Mouse (Mus musculus) embryonic facial prominence, embryonic 13.5 days (tissue): ENCODE measurements at regions not wholly inside any gene's neighbourhood (a gene's known extent, or its start where the extent isn't known, plus 50 kb on each side); places are given as distances from the start of the nearest gene placed in this dataset.

ENCODE experiments used
- ATAC-seq: fragments of 200-750 bp; cut with Nextera tagmentation; 2 replicates; pipeline ENCODE4 v1.8.0; 2017; ENCODE audit warnings: low read depth; ENCODE audit not compliant: insufficient number of reproducible peaks, insufficient read depth, low FRiP score, low TSS enrichment
- H3K27ac ChIP-seq: fragments of 300-500 bp; sonication (generic); 2 replicates; pipeline ENCODE4 v1.5.1; 2015; ENCODE audit warnings: moderate library complexity, mild to moderate bottlenecking, inconsistent platforms
- H3K27me3 ChIP-seq: fragments of 300-500 bp; sonication (generic); 2 replicates; pipeline ENCODE4 v1.6.1; 2015; ENCODE audit warnings: mild to moderate bottlenecking, inconsistent platforms
- H3K36me3 ChIP-seq: fragments of 300-500 bp; sonication (generic); 2 replicates; pipeline ENCODE4 v1.6.1; 2015; ENCODE audit warnings: mild to moderate bottlenecking, inconsistent platforms
- H3K4me1 ChIP-seq: fragments of 300-500 bp; sonication (generic); 2 replicates; pipeline ENCODE4 v1.6.1; 2015; ENCODE audit warnings: inconsistent platforms
- H3K4me2 ChIP-seq: fragments of 300-500 bp; sonication (generic); 2 replicates; pipeline ENCODE4 v1.6.1; 2015; ENCODE audit warnings: moderate library complexity, mild to moderate bottlenecking, inconsistent platforms
- H3K4me3 ChIP-seq: fragments of 300-500 bp; sonication (generic); 2 replicates; pipeline ENCODE4 v1.5.1; 2015; ENCODE audit warnings: mild to moderate bottlenecking, inconsistent platforms
- H3K9ac ChIP-seq: fragments of 300-500 bp; sonication (generic); 2 replicates; pipeline ENCODE4 v1.6.1; 2015; ENCODE audit warnings: mild to moderate bottlenecking, inconsistent platforms
- H3K9me3 ChIP-seq: fragments of 300-500 bp; sonication (generic); 2 replicates; pipeline ENCODE4 v1.6.1; 2016; ENCODE audit warnings: inconsistent platforms
- WGBS: fragments of 180-500 bp; shearing (Covaris S2); methylation state at CpG from one replicate; pipeline ENCODE4 v1.1.7; 2015; ENCODE audit warnings: mixed read lengths; 5-methylcytosine and 5-hydroxymethylcytosine counted together

DNA sequence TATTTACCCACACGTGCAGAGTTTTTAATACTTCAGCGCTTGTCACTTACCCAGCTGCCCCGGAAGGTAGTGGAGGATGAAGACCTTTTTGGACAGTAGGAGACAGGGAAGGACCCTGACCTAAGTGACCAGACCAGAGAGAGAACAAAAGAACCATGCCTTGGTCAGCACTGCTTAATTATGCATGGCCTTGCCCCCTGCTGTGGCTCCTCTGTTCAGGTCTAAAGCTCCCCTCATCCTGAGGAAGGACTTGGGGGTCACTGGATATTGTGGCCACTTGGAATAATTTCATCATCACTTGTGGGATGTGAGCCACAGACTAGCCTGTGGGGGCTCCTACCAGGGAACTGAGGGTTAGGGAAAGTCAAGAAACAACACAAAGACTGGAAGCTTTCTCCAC lies 68.1 kb upstream of the Spaca7 start:
- no peaks in the 10 kb centered on the region for H3K9me3 ChIP-seq
- no peaks in the 10 kb centered on the region for H3K36me3 ChIP-seq
- peaks cover 91% of the 10 kb centered on the region for H3K27me3 ChIP-seq
- H3K9ac ChIP-seq, result no peak overlapping the region
- 11% methylated on average over 3 of the region's 3 CpGs for WGBS
- H3K27ac ChIP-seq, result no peak overlapping the region
- ATAC-seq, result no peak
- H3K4me3 ChIP-seq, result no peak overlapping the region
- H3K4me1 ChIP-seq, result peaks cover 17% of the 10 kb centered on the region
- no peak overlapping the region for H3K4me2 ChIP-seq

DNA sequence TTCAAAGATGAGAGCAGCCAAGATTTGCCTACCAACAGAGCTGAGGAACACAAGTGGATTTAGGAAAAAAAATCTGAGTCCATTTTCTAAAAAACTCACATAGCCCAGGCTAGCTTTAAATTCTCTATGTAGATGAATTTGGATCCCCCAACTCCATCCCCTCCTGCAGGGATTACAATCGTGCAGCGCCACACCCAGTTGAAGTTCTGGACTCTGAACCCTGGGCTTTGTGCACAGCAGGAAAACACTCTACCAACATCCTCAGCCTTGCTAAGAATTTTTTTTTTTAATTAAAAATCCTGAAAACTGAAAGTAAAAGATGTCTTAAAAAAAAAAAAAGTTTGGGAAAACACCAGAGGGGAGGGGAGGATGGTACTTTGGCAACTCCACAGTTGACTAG lies 62.6 kb upstream of the Spaca7 start:
- Histone ChIP-seq H3K27me3 (peaks cover 51% of the 10 kb centered on the region), H3K4me2 (no peak overlapping the region), H3K4me1 (no peaks in the 10 kb centered on the region), H3K27ac (no peak overlapping the region), H3K9me3 (no peaks in the 10 kb centered on the region), H3K9ac (no peak overlapping the region), H3K4me3 (no peak overlapping the region), H3K36me3 (no peaks in the 10 kb centered on the region)
- WGBS, result 61% methylated on average over 2 of the region's 2 CpGs
- ATAC-seq, result no peak

DNA sequence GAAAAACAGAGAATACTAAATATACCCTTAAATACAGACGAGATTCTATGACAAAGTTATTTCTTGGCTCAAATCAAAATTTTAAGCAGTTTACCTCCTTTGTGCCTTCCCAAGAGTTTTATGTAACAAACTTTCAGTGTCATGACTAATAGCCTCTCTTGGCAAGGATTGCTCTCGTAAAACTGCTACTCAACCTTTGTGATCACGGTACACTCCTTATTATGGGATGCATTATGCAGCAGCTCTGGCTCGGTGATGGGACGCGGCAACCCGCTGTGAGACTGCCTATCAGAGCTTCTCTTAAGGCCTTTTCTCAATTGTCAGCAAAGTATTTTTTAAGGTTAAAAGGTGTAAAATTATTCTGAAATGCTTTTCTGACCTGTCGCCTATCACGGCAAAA lies 59.8 kb upstream of the Spaca7 start:
- H3K4me1 ChIP-seq, result no peaks in the 10 kb centered on the region
- no peak overlapping the region for H3K9ac ChIP-seq
- no peak overlapping the region for H3K4me3 ChIP-seq
- peaks cover 26% of the 10 kb centered on the region for H3K27me3 ChIP-seq
- 70% methylated on average over 9 of the region's 9 CpGs for WGBS
- no peak for ATAC-seq
- no peak overlapping the region for H3K27ac ChIP-seq
- no peaks in the 10 kb centered on the region for H3K9me3 ChIP-seq
- H3K4me2 ChIP-seq, result no peak overlapping the region
- no peaks in the 10 kb centered on the region for H3K36me3 ChIP-seq

DNA sequence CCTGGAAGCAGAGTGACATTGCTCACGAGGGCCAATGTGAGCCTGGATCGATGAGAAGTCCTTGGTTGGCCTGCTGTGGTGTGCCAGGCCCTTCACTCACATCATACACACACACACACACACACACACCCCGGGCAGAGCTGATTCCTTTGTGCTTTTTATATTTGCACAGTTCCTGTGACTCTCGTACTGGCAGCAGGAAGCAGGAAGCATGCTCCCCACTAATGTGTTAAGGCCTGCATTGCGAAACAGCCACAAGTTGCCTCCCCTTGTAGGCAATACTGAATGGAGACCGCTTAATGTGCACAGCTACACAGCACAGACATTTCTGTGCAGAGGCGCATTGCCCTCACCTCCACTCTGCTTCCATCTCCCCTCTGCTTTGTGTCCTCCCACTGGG lies 58.7 kb upstream of the Spaca7 start:
- Histone ChIP-seq H3K36me3 (no peaks in the 10 kb centered on the region), H3K4me3 (no peak overlapping the region), H3K4me2 (no peak overlapping the region), H3K27me3 (peaks cover 16% of the 10 kb centered on the region), H3K4me1 (no peaks in the 10 kb centered on the region), H3K9ac (no peak overlapping the region), H3K9me3 (no peaks in the 10 kb centered on the region), H3K27ac (no peak overlapping the region)
- 68% methylated on average over 7 of the region's 7 CpGs for whole genome bisulfite sequencing
- no peak for ATAC-seq

DNA sequence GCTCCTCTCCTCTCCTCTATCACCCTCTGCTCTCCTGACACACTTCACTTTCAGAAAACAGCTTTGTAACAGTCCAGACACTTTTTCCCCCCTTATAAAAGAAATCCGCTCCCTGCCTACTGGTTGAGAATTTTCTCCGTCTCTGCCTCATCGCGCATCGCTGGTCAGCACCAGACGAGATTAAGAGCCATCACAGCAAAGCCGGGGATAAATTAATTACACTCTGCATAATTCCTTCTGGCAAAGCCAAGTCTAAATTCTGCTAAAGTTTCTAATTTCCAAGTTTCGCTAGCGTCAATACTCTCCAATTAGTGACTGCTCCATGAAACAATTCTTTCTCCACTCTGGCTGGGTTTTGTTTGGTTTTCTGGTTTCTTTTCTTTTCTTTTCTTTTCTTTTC lies 51.2 kb upstream of the Spaca7 start:
- Histone ChIP-seq H3K4me3 (no peak overlapping the region), H3K36me3 (no peaks in the 10 kb centered on the region), H3K27me3 (peaks cover 24% of the 10 kb centered on the region), H3K27ac (no peak overlapping the region), H3K9ac (no peak overlapping the region), H3K9me3 (no peaks in the 10 kb centered on the region; the same call in 1 of the 2 replicates), H3K4me2 (no peak overlapping the region), H3K4me1 (no peaks in the 10 kb centered on the region)
- ATAC-seq, result no peak
- 34% methylated on average over 9 of the region's 9 CpGs for WGBS
